Mouse (Mus musculus) G1E (cell line): ENCODE results near the gene Ptbp1.

Experiments
- CTCF ChIP-seq: IDR thresholded peaks from 2 replicates; pipeline ENCODE4 v1.5.1; 2012; ENCODE audit warnings: low read depth, low read length, inconsistent platforms, mixed read lengths
- GATA1 ChIP-seq: IDR thresholded peaks from 2 replicates; pipeline ENCODE4 v1.6.1; 2012; ENCODE audit warnings: borderline replicate concordance, low read length, inconsistent platforms, mixed read lengths
- TAL1 ChIP-seq: conservative IDR thresholded peaks from 2 replicates; pipeline ENCODE4 v1.6.1; 2012; ENCODE audit warnings: low read depth, low read length, inconsistent platforms, mixed read lengths

DNA sequence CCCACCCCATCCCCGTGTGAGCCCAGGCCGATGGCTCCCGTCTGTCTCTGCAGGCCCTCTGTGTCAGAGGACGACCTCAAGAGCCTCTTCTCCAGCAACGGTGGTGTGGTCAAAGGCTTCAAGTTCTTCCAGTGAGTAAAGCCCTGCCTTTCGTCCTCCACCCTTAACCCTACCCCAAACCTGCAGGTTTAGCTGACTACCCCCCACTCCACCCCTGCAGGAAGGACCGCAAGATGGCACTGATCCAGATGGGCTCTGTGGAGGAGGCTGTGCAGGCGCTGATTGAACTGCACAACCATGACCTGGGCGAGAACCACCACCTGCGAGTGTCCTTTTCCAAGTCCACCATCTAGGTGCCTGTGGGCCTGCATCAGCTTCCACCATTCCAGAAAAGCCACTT is 8.7 kb downstream of the Ptbp1 start:
- no peak for TF ChIP-seq CTCF
- TF ChIP-seq TAL1: no peak
- no peak for TF ChIP-seq GATA1
